Mouse (Mus musculus) liver, adult 10 weeks (tissue): ENCODE results near the gene Gm20075. TPM values are rescaled to one million over a fixed set of nuclear protein-coding genes. Genes with fewer than 3 reads are reported as not detected.

ENCODE experiments used
- polyA plus RNA-seq: library from polyadenylated mRNA; stranded (reverse); fragments of 350-450 nt; fragmentation: Illumina TruSeq; extraction: RNeasy Lipid Tissue Mini Kit (QIAGEN cat#74804); gene quantifications from one replicate; pipeline ENCODE4 v1.2.3, GENCODE M21; 2014; ENCODE audit warnings: low read depth, low replicate concordance

Gm20075 gene
- polyA plus RNA-seq: 15.0 TPM

DNA sequence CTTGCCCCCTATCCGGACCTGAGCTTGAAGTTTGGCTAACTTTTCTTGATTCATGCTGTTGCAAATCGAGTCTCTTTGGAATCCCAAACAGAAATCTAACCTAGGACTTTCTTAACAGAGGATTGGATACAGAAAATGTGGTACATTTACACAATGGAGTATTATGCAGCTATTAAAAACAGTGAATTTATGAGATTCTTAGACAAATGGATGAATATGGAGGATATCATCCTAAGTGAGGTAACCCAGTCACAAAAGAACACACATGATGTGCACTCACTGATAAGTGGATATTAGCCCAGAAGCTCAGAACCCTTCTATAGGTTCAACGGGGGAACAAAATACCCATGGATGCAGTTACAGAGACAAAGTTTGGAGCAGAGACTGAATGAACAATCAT, at the start of gene Gm20075:
Gene Gm20075 (minus strand): TSS at position 101 of the 400 bp plus-strand sequence.

DNA sequence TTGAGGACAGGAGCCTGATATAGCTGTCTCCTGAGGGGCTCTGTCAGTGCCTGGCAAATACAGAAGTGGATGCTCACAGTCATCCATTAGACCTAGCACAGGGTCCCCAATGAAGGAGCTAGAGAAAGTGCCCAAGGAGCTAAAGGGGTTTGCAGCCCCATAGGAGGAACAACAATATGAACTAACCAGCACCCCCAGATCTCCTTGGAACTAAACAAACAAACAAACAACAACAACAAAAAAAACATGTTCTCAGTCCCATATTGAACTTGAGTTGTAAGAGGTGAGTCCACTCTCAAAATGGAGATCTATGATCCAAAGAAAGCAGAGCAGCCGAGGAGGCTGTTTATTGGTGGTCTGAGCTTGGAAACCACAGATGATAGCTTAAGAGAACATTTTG, 578 bp upstream of the Gm20075 start, which contains the start of gene Gm17190:
Gene Gm17190 (plus strand): TSS at position 301 of the 400 bp plus-strand sequence.

Other genes starting within 250 kb of the Gm20075 start
- 137 TPM for gene Iqgap2, start 189.5 kb downstream of the Gm20075 start, polyA plus RNA-seq
- gene Gm17190, start 678 bp upstream of the Gm20075 start, polyA plus RNA-seq: not detected
- gene Sv2c, start 51.2 kb upstream of the Gm20075 start, polyA plus RNA-seq: not detected